Mouse (Mus musculus) lung, postnatal 0 days (tissue): Measurements from ENCODE around the gene Ablim2. TPM values are rescaled to one million over a fixed set of nuclear protein-coding genes. Genes with fewer than 3 reads are reported as not detected.

ENCODE experiments used
- ATAC-seq: fragments of 200-750 bp; cut with Nextera tagmentation; 2 replicates; pipeline ENCODE4 v1.8.0; 2017; ENCODE audit warnings: moderate library complexity
- DNase-seq: peaks from one replicate; pipeline ENCODE4 v3.0.0-alpha.2; 2016; ENCODE audit warnings: low spot score
- H3K27ac ChIP-seq: fragments of 300-500 bp; sonication (generic); 2 replicates; pipeline ENCODE4 v1.5.1; 2014; ENCODE audit warnings: antibody characterized with exemption, mild to moderate bottlenecking, low read length, mixed read lengths
- H3K27me3 ChIP-seq: fragments of 300-500 bp; sonication (generic); replicated peaks from 2 replicates; pipeline ENCODE4 v1.6.1; 2014; ENCODE audit warnings: low read length, mixed read lengths; ENCODE audit not compliant: insufficient read depth
- H3K36me3 ChIP-seq: fragments of 300-500 bp; sonication (generic); 2 replicates; pipeline ENCODE4 v1.6.1; 2014; ENCODE audit warnings: low read length, mixed read lengths; ENCODE audit not compliant: insufficient read depth
- H3K4me1 ChIP-seq: fragments of 300-500 bp; sonication (generic); 2 replicates; pipeline ENCODE4 v1.6.1; 2014; ENCODE audit warnings: antibody characterized with exemption, low read depth, low read length, mixed read lengths; ENCODE audit not compliant: insufficient read depth
- H3K4me2 ChIP-seq: fragments of 300-500 bp; sonication (generic); replicated peaks from 2 replicates; pipeline ENCODE4 v1.6.1; 2014; ENCODE audit warnings: low read depth, mild to moderate bottlenecking, low read length, moderate library complexity, mixed read lengths
- H3K4me3 ChIP-seq: fragments of 300-500 bp; sonication (generic); 2 replicates; pipeline ENCODE4 v1.5.1; 2014; ENCODE audit warnings: low read depth, low read length
- H3K9ac ChIP-seq: fragments of 300-500 bp; sonication (generic); replicated peaks from 2 replicates; pipeline ENCODE4 v1.6.1; 2014; ENCODE audit warnings: low read depth, mild to moderate bottlenecking
- H3K9me3 ChIP-seq: fragments of 300-500 bp; sonication (generic); 2 replicates; pipeline ENCODE4 v1.6.1; 2016; ENCODE audit warnings: low read length, mixed read lengths
- CTCF ChIP-seq: IDR thresholded peaks from 2 replicates; pipeline ENCODE4 v1.5.1; 2016; ENCODE audit warnings: antibody characterized with exemption, mild to moderate bottlenecking
- EP300 ChIP-seq: IDR thresholded peaks from 2 replicates; pipeline ENCODE4 v1.6.1; 2016; ENCODE audit warnings: antibody characterized with exemption, mild to moderate bottlenecking, control low read depth
- WGBS: fragments of 180-500 bp; shearing (Covaris S2); extraction: QIAGEN DNeasy Blood & Tissue Kit; methylation state at CpG from one replicate; pipeline ENCODE4 v1.1.7; 2014; 5-methylcytosine and 5-hydroxymethylcytosine counted together
- polyA plus RNA-seq: library from polyadenylated mRNA; unstranded; fragments of >200 nt; fragmentation: Nextera tagmentation; extraction: Ambion mirVana; gene quantifications from 2 replicates; pipeline ENCODE4 v1.2.1, GENCODE M21; 2015

Gene Ablim2
- polyA plus RNA-seq, 1 experiment from 2014 or later = 0.74 TPM

- Histone ChIP-seq H3K9me3 (no peaks in the 10 kb centered on the region), H3K4me3 (no peak overlapping the region), H3K4me2 (no peak overlapping the region), H3K36me3 (no peaks in the 10 kb centered on the region), H3K9ac (no peak overlapping the region), H3K27ac (no peak overlapping the region), H3K27me3 (no peaks in the 10 kb centered on the region), H3K4me1 (no peaks in the 10 kb centered on the region)
- WGBS = 62% methylated on average over 5 of the region's 5 CpGs
- ATAC-seq (no peak), DNase-seq (no peak)
- no peak for TF ChIP-seq CTCF
- TF ChIP-seq EP300 = no peak
These were observed 68.8 kb downstream of the Ablim2 start for GRCm38 (mm10) chr5:35826465-35826864.

- ATAC-seq (0 out of 2 replicates have a peak, but pooled peaks have one; percentile 14), DNase-seq (no peak)
- Histone ChIP-seq H3K4me3 (no peak overlapping the region), H3K9me3 (no peaks in the 10 kb centered on the region), H3K27me3 (no peaks in the 10 kb centered on the region), H3K4me2 (no peak overlapping the region), H3K9ac (no peak overlapping the region), H3K27ac (no peak overlapping the region), H3K36me3 (no peaks in the 10 kb centered on the region), H3K4me1 (no peaks in the 10 kb centered on the region)
- WGBS = 48% methylated on average over 14 of the region's 14 CpGs
- TF ChIP-seq CTCF (no peak), EP300 (no peak)
These were observed 69.4 kb downstream of the Ablim2 start for GRCm38 (mm10) chr5:35827075-35827474.

DNA sequence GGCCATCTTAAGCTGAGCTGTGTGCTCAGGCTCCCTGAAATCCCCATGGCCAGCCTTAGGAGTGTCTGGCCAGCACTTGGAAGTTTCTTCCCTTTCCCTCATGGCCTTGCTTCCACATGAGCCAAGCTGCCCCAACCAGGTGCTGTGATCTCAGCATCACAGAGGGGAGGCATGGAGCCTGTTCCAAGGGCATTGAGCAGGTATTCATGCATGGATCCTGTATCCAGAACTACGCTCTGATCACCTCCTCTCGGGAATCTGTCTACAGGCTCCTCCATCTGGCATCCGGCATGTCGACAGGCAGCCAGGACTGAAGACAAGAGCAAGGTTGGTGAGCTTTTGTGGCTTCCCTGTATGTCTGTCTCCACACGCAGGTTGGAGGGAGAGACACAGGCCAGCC is 70.2 kb downstream of the Ablim2 start:
- Histone ChIP-seq H3K36me3 (no peaks in the 10 kb centered on the region), H3K9me3 (no peaks in the 10 kb centered on the region), H3K4me3 (no peak overlapping the region), H3K27me3 (no peaks in the 10 kb centered on the region), H3K4me1 (no peaks in the 10 kb centered on the region), H3K4me2 (no peak overlapping the region), H3K9ac (no peak overlapping the region), H3K27ac (no peak overlapping the region)
- no peak for TF ChIP-seq CTCF
- ATAC-seq (no peak), DNase-seq (no peak)
- 84% methylated on average over 5 of the region's 5 CpGs for WGBS

GRCm38 (mm10) chr5:35830101-35830500 is 72.4 kb downstream of the Ablim2 start:
- Histone ChIP-seq H3K9ac (no peak overlapping the region), H3K9me3 (no peaks in the 10 kb centered on the region), H3K36me3 (no peaks in the 10 kb centered on the region), H3K4me1 (no peaks in the 10 kb centered on the region), H3K4me2 (no peak overlapping the region), H3K27ac (no peak overlapping the region), H3K27me3 (no peaks in the 10 kb centered on the region), H3K4me3 (no peak overlapping the region)
- TF ChIP-seq CTCF (no peak), EP300 (no peak)
- WGBS = 77% methylated on average over 3 of the region's 3 CpGs
- no peak for ATAC-seq
- DNase-seq = no peak

GRCm38 (mm10) chr5:35833881-35834280 is 76.2 kb downstream of the Ablim2 start:
- no peak for DNase-seq
- TF ChIP-seq CTCF = no peak

DNA sequence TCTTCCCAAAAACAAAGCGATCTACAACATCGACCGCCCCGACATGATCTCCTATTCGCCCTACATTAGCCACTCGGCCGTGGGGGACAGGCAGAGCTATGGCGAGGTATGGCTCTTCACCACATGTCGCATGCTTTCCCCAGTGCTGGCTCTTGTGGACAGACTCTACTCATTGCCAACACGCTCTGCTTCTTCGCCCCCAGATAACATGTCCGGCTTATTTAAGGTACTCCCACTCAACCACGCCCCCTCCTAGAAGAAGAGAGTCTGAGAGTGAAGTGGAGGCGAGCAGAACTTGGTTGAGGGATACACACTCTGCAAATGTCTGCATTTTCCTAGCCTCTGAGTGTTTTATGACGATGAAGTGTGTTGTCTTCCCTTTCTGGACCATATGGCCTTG is 79.3 kb downstream of the Ablim2 start:
- H3K4me3 ChIP-seq = no peak overlapping the region
- H3K27ac ChIP-seq = no peak overlapping the region
- no peak for ATAC-seq
- no peak for DNase-seq
- no peak for TF ChIP-seq CTCF
- no peak for TF ChIP-seq EP300
- 82% methylated on average over 15 of the region's 15 CpGs for WGBS
- no peak overlapping the region for H3K9ac ChIP-seq
- H3K4me1 ChIP-seq = no peaks in the 10 kb centered on the region
- no peaks in the 10 kb centered on the region for H3K36me3 ChIP-seq
- H3K4me2 ChIP-seq = no peak overlapping the region
- no peaks in the 10 kb centered on the region for H3K9me3 ChIP-seq
- no peaks in the 10 kb centered on the region for H3K27me3 ChIP-seq

More at GRCm38 (mm10) chr5:35833881-35834280, 76.2 kb downstream of the Ablim2 start:
- H3K9ac ChIP-seq = no peak overlapping the region
- WGBS = 80% methylated on average over 4 of the region's 4 CpGs
- H3K4me1 ChIP-seq = no peaks in the 10 kb centered on the region
- H3K4me3 ChIP-seq = no peak overlapping the region
- no peaks in the 10 kb centered on the region for H3K27me3 ChIP-seq
- H3K4me2 ChIP-seq = no peak overlapping the region
- ATAC-seq = no peak
- no peaks in the 10 kb centered on the region for H3K9me3 ChIP-seq
- no peaks in the 10 kb centered on the region for H3K36me3 ChIP-seq
- no peak overlapping the region for H3K27ac ChIP-seq

- no peaks in the 10 kb centered on the region for H3K9me3 ChIP-seq
- no peaks in the 10 kb centered on the region for H3K4me1 ChIP-seq
- no peak overlapping the region for H3K27ac ChIP-seq
- no peak overlapping the region for H3K9ac ChIP-seq
- TF ChIP-seq EP300 = no peak
- no peak for TF ChIP-seq CTCF
- no peak overlapping the region for H3K4me2 ChIP-seq
- H3K27me3 ChIP-seq = no peaks in the 10 kb centered on the region
- no peak for ATAC-seq
- DNase-seq = no peak
- WGBS = 52% methylated on average over 2 of the region's 2 CpGs
- H3K36me3 ChIP-seq = no peaks in the 10 kb centered on the region
- H3K4me3 ChIP-seq = no peak overlapping the region
These were observed 81.6 kb downstream of the Ablim2 start for GRCm38 (mm10) chr5:35839262-35839661.
